Mouse (Mus musculus) bone marrow, adult 2 months (tissue): ENCODE results near the gene Grid2ip.

ENCODE experiments used
- CTCF ChIP-seq: fragments of 200-500 bp; IDR thresholded peaks from 2 replicates; pipeline ENCODE4 v1.5.1; 2011; ENCODE audit warnings: low read length, control low read depth; ENCODE audit not compliant: control insufficient read depth, insufficient read depth
- POLR2A ChIP-seq: fragments of 200-500 bp; IDR thresholded peaks from 2 replicates; pipeline ENCODE4 v1.6.1; 2011; ENCODE audit warnings: low read depth, mild to moderate bottlenecking, control low read depth, low read length, borderline replicate concordance; ENCODE audit not compliant: control insufficient read depth

GRCm38 (mm10) chr5:143376156-143376555, 19.0 kb downstream of the Grid2ip start:
- TF ChIP-seq CTCF (peak; percentile 33; the same call in 1 of the 2 replicates), POLR2A (no peak)
